Mouse (Mus musculus) spleen, adult 2 months (tissue): ENCODE measurements around the gene Ulk3. TPM values are rescaled to one million over a fixed set of nuclear protein-coding genes. Genes with fewer than 3 reads are reported as not detected.

ENCODE experiments used
- DNase-seq, 2 experiments: peaks; one replicate each; pipeline versions ENCODE4 v3.0.0 to v3.0.0-alpha.2; 2012 to 2021; ENCODE audit warnings: low spot score in 2 of 2, low read depth in 1 of 2
- H3K27ac ChIP-seq: fragments of 200-500 bp; 2 replicates; pipeline ENCODE4 v1.5.1; 2012; ENCODE audit warnings: low read length, inconsistent platforms; ENCODE audit not compliant: insufficient read depth
- H3K27me3 ChIP-seq: fragments of 200-500 bp; 2 replicates; pipeline ENCODE4 v1.6.1; 2012; ENCODE audit warnings: mild to moderate bottlenecking, moderate library complexity, low read length, inconsistent platforms; ENCODE audit not compliant: control insufficient read depth, insufficient read depth
- H3K36me3 ChIP-seq: fragments of 200-500 bp; 2 replicates; pipeline ENCODE4 v1.6.1; 2012; ENCODE audit warnings: mild to moderate bottlenecking, low read length, inconsistent platforms; ENCODE audit not compliant: control insufficient read depth, insufficient read depth
- H3K4me1 ChIP-seq: fragments of 200-500 bp; 2 replicates; pipeline ENCODE4 v1.6.1; 2011; ENCODE audit warnings: inconsistent platforms; ENCODE audit not compliant: control insufficient read depth, insufficient read depth, insufficient read length
- H3K4me3 ChIP-seq: fragments of 200-500 bp; 2 replicates; pipeline ENCODE4 v1.5.1; 2011; ENCODE audit warnings: mild to moderate bottlenecking, inconsistent platforms; ENCODE audit not compliant: insufficient read depth, insufficient read length; ENCODE audit errors: extremely low read depth
- CTCF ChIP-seq: fragments of 200-500 bp; IDR thresholded peaks from 2 replicates; pipeline ENCODE4 v1.5.1; 2011; ENCODE audit warnings: mild to moderate bottlenecking, inconsistent platforms; ENCODE audit not compliant: insufficient read depth, insufficient read length, insufficient replicate concordance; ENCODE audit errors: extremely low read depth
- POLR2A ChIP-seq: fragments of 200-500 bp; IDR thresholded peaks from 2 replicates; pipeline ENCODE4 v1.6.1; 2011; ENCODE audit warnings: low read depth, low read length, inconsistent platforms
- WGBS: fragments of 180-500 bp; shearing (Covaris S2); methylation state at CpG from one replicate; pipeline ENCODE4 v1.1.7; 2018; 5-methylcytosine and 5-hydroxymethylcytosine counted together
- polyA plus RNA-seq: library from polyadenylated mRNA; depleted of rRNA; stranded (reverse); fragments of >200 nt; gene quantifications from 2 replicates; pipeline ENCODE4 v1.2.3, GENCODE M21; 2012

The Ulk3 gene
- polyA plus RNA-seq, 1 experiment: 44.5 TPM

- H3K4me3 ChIP-seq: no peak overlapping the region
- DNase-seq: no peak
- WGBS: 91% methylated on average over 15 of the region's 15 CpGs
- TF ChIP-seq CTCF (no peak), POLR2A (no peak)
- peaks cover 5% of the 10 kb centered on the region; the same call in 1 of the 2 replicates for H3K4me1 ChIP-seq
- peaks cover 60% of the 10 kb centered on the region for H3K36me3 ChIP-seq
- H3K27me3 ChIP-seq: no peaks in the 10 kb centered on the region
- no peak overlapping the region for H3K27ac ChIP-seq
Observed at GRCm38 (mm10) chr9:57625674-57626500, 36.6 kb downstream of the Ulk3 start.

- TF ChIP-seq CTCF: no peak
- H3K36me3 ChIP-seq: peaks cover 69% of the 10 kb centered on the region
- 96% methylated on average over 17 of the region's 17 CpGs for WGBS
Observed at GRCm38 (mm10) chr9:57627191-57627590, 37.9 kb downstream of the Ulk3 start.

GRCm38 (mm10) chr9:57627892-57628291 is 38.6 kb downstream of the Ulk3 start:
- TF ChIP-seq CTCF (no peak), POLR2A (no peak)
- no peak for DNase-seq
- H3K4me1 ChIP-seq: peaks cover 8% of the 10 kb centered on the region; the same call in 1 of the 2 replicates
- WGBS: 94% methylated on average over 11 of the region's 11 CpGs
- no peaks in the 10 kb centered on the region for H3K27me3 ChIP-seq
- H3K4me3 ChIP-seq: no peak overlapping the region
- H3K36me3 ChIP-seq: peaks cover 70% of the 10 kb centered on the region
- H3K27ac ChIP-seq: no peak overlapping the region

More at GRCm38 (mm10) chr9:57627191-57627590, 37.9 kb downstream of the Ulk3 start:
- Histone ChIP-seq H3K27me3 (no peaks in the 10 kb centered on the region), H3K4me1 (peaks cover 7% of the 10 kb centered on the region; the same call in 1 of the 2 replicates), H3K4me3 (no peak overlapping the region), H3K27ac (no peak overlapping the region)
- no peak for DNase-seq

GRCm38 (mm10) chr9:57628717-57629116 is 39.5 kb downstream of the Ulk3 start:
- no peaks in the 10 kb centered on the region for H3K27me3 ChIP-seq
- H3K4me1 ChIP-seq: peaks cover 17% of the 10 kb centered on the region; the same call in 1 of the 2 replicates
- 87% methylated on average over 12 of the region's 12 CpGs for WGBS
- H3K36me3 ChIP-seq: peaks cover 72% of the 10 kb centered on the region
- no peak overlapping the region for H3K4me3 ChIP-seq
- H3K27ac ChIP-seq: no peak overlapping the region; the same call in 1 of the 2 replicates
- TF ChIP-seq CTCF: no peak
- TF ChIP-seq POLR2A: no peak
- DNase-seq: no peak

- 55% methylated on average over 14 of the region's 14 CpGs for WGBS
- DNase-seq: peak; percentile 56 to 74
- H3K27ac ChIP-seq: no peak overlapping the region; the same call in 1 of the 2 replicates
- TF ChIP-seq CTCF (peak; percentile 93; the same call in 1 of the 2 replicates), POLR2A (no peak)
- H3K4me1 ChIP-seq: peaks cover 22% of the 10 kb centered on the region; the same call in 1 of the 2 replicates
- H3K36me3 ChIP-seq: peaks cover 72% of the 10 kb centered on the region
- no peaks in the 10 kb centered on the region for H3K27me3 ChIP-seq
- no peak overlapping the region for H3K4me3 ChIP-seq
Observed at GRCm38 (mm10) chr9:57629118-57629874, 40.0 kb downstream of the Ulk3 start.

GRCm38 (mm10) chr9:57633481-57634024 is 44.3 kb downstream of the Ulk3 start:
- TF ChIP-seq POLR2A (no peak), CTCF (peak; percentile 37; the same call in 1 of the 2 replicates)
- H3K4me1 ChIP-seq: peaks cover 44% of the 10 kb centered on the region
- H3K27me3 ChIP-seq: no peaks in the 10 kb centered on the region
- DNase-seq: peak; percentile 54 to 62
- H3K27ac ChIP-seq: peak overlapping the region; percentile 70
- H3K4me3 ChIP-seq: no peak overlapping the region
- H3K36me3 ChIP-seq: peaks cover 35% of the 10 kb centered on the region
- 24% methylated on average over 4 of the region's 4 CpGs for WGBS
